Mouse (Mus musculus) lung, postnatal 0 days (tissue): Measurements from ENCODE around the gene 4921507P07Rik.

Experiments used
- CTCF ChIP-seq: IDR thresholded peaks from 2 replicates; pipeline ENCODE4 v1.5.1; 2016; ENCODE audit warnings: antibody characterized with exemption, mild to moderate bottlenecking
- EP300 ChIP-seq: IDR thresholded peaks from 2 replicates; pipeline ENCODE4 v1.6.1; 2016; ENCODE audit warnings: antibody characterized with exemption, mild to moderate bottlenecking, control low read depth

GRCm38 (mm10) chr6:50586316-50586715 is 10.1 kb downstream of the 4921507P07Rik start:
- TF ChIP-seq CTCF (no peak), EP300 (no peak)
